Comparison of ENCODE assay signal across 8 mouse cellular contexts in genomic region chr13:54055448-54055861, GRCm38 (mm10). TPM values are rescaled to one million over a fixed set of nuclear protein-coding genes. Genes with fewer than 3 reads are reported as not detected.
DNase-seq lines count a peak whose midpoint lies in the region; ATAC-seq and TF ChIP-seq lines count a peak whose summit lies in the region.

Gene Drd1, minus strand, starts transcription at chr13:54055705.

- DNase-seq in T-cell, adult 2 months (ENCODE audit: low spot score) = peak; percentile 64
- DNase-seq in cerebellum, postnatal 36 days = peak; percentile 77 to 78
- peak; percentile 72 for DNase-seq in gastrocnemius, adult 2 months
- peak; percentile 87 for DNase-seq in intestine, embryonic 14.5 days (ENCODE audit: low spot score)
- peak; percentile 83 to 84 for DNase-seq in left cerebral cortex, postnatal 25 days (ENCODE audit: low spot score in 2 of 2)
- peak; percentile 74 for DNase-seq in mesoderm, embryonic 11.5 days (ENCODE audit: low read depth, low spot score)
- DNase-seq in right cerebral cortex, postnatal 36 days (ENCODE audit: low spot score in 2 of 2) = peak; percentile 70 to 84

- H3K4me2 ChIP-seq in intestine, embryonic 14.5 days (ENCODE audit: low read length) = peak within 1 kb of the TSS; percentile 90

- H3K4me1 ChIP-seq in intestine, embryonic 14.5 days (replicated peaks; ENCODE audit: control insufficient read depth, insufficient read depth, low read length) = 0 out of 2 replicates have a peak, but pooled peaks cover 2% of the 10 kb centered on the region

- H3K9me3 ChIP-seq in intestine, embryonic 14.5 days (ENCODE audit: control insufficient read depth, low read length) = no peaks in the 10 kb centered on the region

- peak within 1 kb of the TSS; percentile 35; the same call in 1 of the 2 replicates for H3K27ac ChIP-seq in gastrocnemius, adult 2 months
- H3K27ac ChIP-seq in intestine, embryonic 14.5 days (ENCODE audit: low read depth) = no peak within 1 kb of the TSS

- TF ChIP-seq CTCF in gastrocnemius, adult 2 months (IDR thresholded peaks at IDR 0.05) = peak; percentile 77

- H3K4me3 ChIP-seq in gastrocnemius, adult 2 months = peak within 1 kb of the TSS; percentile 69
- peak within 1 kb of the TSS; percentile 40 for H3K4me3 ChIP-seq in intestine, embryonic 14.5 days (ENCODE audit: low read depth, low read length)

- peaks cover 39% of the 10 kb centered on the region for H3K27me3 ChIP-seq in intestine, embryonic 14.5 days (replicated peaks; ENCODE audit: control insufficient read depth, insufficient read depth, low read length)

- under 1% methylated on average over 31 of the region's 31 CpGs for WGBS in intestine, embryonic 14.5 days

- 0 out of 2 replicates have a peak within 1 kb of the TSS, but pooled peaks have one; percentile 16 for H3K9ac ChIP-seq in intestine, embryonic 14.5 days (ENCODE audit: low read length)

- intact Hi-C loops in gastrocnemius, adult 2 months (cut with DNase I) = no loop called here
- intact Hi-C loops in left cerebral cortex, postnatal 25 days (cut with DNase I) = loop anchor here (1.0 to 10.0 kb wide), 3 partner anchors 131 to 272 kb away; no protein-coding TSS in a partner anchor

- ATAC-seq in intestine, embryonic 14.5 days (replicated peaks; ENCODE audit: low FRiP score, low TSS enrichment, low read depth) = peak; percentile 71
- no peak for ATAC-seq in erythroid progenitor cell, adult 5-6 weeks (replicated peaks; ENCODE audit: low FRiP score, poor library complexity, severe bottlenecking)

- H3K36me3 ChIP-seq in intestine, embryonic 14.5 days (ENCODE audit: control insufficient read depth, insufficient read depth, low read length) = no peaks in the 10 kb centered on the region

RNA-seq across cellular contexts. Expression of gene Drd1, which starts in this region (rescaled TPM):
- under 1 TPM in 1 of 2 experiments, not detected in 1; 0.11 TPM for total RNA-seq in gastrocnemius, adult 2 months (2021)
- 0.05 and 0.55 TPM in 2 replicates for polyA plus RNA-seq in intestine, embryonic 14.5 days (2014; fragmentation: Nextera tagmentation; extraction: Ambion mirVana)
- 10 to 100 TPM; 23.9 to 57.3 TPM for total RNA-seq in left cerebral cortex, postnatal 25 days (2021)
- not detected in 2 replicates for total RNA-seq in erythroid progenitor cell, adult 5-6 weeks (2015; ENCODE audit: low replicate concordance)
- total RNA-seq in erythroid progenitor cell, adult 5-6 weeks (2017; ENCODE audit: low replicate concordance) = not detected in 2 replicates

Comparison
In these comparisons a context has a peak if more than half of its experiments do, and no peak if none do; other contexts are left out.
1. RNA of gene Drd1 (total RNA-seq): 23.9 to 57.3 TPM in left cerebral cortex, postnatal 25 days; 0.11 TPM in gastrocnemius, adult 2 months and not detected in erythroid progenitor cell, adult 5-6 weeks; every median in the first group is over 10 times any median in the second.
2. Peak in DNase-seq, H3K4me3 ChIP-seq and H3K27ac ChIP-seq in gastrocnemius, adult 2 months; RNA of the gene not detected or under 1 TPM.
3. Peak in DNase-seq, ATAC-seq, H3K4me3 ChIP-seq, H3K9ac ChIP-seq and H3K4me2 ChIP-seq in intestine, embryonic 14.5 days; RNA of the gene not detected or under 1 TPM.
4. Peak in every context shown above with its lines, with median percentiles within 50 percentile points of each other: DNase-seq.